Mouse (Mus musculus): ENCODE data around the gene Rps18. TPM values are rescaled to one million over a fixed set of nuclear protein-coding genes. Genes with fewer than 3 reads are reported as not detected.
"Not testable (repeated sequence)": the region's sequence is repeated elsewhere in the genome, so short reads cannot be mapped to it uniquely, and the experiment has no call there.

Gene Rps18
- polyA plus RNA-seq, 1 experiment from 2014 or later = 950 TPM

DNA sequence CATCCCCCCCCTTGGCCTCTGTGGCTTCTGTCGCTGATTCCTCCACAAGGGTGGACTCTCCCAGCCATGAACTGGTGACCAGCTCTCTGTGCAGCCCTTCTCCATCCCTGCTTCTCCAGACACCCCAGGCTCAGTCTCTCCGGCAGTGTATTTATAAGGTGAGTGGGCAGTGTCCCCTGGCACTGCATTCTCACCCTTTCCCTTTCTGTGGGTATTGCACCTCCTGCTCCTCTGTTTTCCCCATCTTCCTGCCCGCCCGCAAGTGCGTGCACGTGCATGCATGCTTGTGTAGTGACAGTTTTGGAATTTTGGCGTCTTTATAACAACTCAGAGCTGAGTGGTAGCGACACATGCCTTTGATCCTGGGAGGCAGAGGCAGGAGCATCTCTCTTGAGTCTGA, 41.9 kb downstream of the Rps18 start:
- Histone ChIP-seq H3K27ac (no peak overlapping the region), H3K4me3 (no peak overlapping the region), H3K9me3 (no peaks in the 10 kb centered on the region), H3K27me3 (peaks cover 11% of the 10 kb centered on the region), H3K9ac (0 out of 2 replicates have a peak overlapping the region, but pooled peaks have one; percentile 35), H3K4me2 (no peak overlapping the region), H3K4me1 (replicated peaks) (peaks cover 70% of the 10 kb centered on the region), H3K36me3 (peaks cover 55% of the 10 kb centered on the region)
- ATAC-seq (ENCODE audit: low FRiP score) = no peak
- WGBS = 97% methylated on average over 8 of the region's 8 CpGs

DNA sequence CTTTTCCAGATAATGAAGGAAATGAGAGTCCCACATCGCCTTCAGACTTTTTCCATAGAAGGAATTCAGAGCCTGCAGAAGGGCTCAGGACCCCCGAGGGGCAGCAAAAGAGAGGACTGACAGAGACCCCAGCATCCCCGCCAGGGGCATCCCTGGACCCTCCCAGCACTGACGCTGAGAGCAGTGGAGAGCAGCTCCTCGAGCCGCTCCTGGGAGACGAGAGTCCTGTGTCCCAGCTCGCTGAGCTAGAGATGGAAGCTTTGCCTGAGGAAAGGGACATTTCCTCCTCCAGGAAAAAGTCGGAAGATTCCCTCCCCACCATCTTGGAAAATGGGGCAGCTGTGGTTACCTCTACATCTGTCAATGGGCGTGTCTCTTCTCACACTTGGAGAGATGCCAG, 42.5 kb downstream of the Rps18 start:
- H3K4me3 ChIP-seq = no peak overlapping the region
- H3K4me2 ChIP-seq = no peak overlapping the region
- ATAC-seq (ENCODE audit: low FRiP score) = no peak
- WGBS = 92% methylated on average over 10 of the region's 10 CpGs
- no peak overlapping the region for H3K27ac ChIP-seq
- peaks cover 5% of the 10 kb centered on the region for H3K27me3 ChIP-seq
- H3K9me3 ChIP-seq = no peaks in the 10 kb centered on the region
- no peak overlapping the region for H3K9ac ChIP-seq
- peaks cover 65% of the 10 kb centered on the region for H3K4me1 ChIP-seq (replicated peaks)
- peaks cover 55% of the 10 kb centered on the region for H3K36me3 ChIP-seq

DNA sequence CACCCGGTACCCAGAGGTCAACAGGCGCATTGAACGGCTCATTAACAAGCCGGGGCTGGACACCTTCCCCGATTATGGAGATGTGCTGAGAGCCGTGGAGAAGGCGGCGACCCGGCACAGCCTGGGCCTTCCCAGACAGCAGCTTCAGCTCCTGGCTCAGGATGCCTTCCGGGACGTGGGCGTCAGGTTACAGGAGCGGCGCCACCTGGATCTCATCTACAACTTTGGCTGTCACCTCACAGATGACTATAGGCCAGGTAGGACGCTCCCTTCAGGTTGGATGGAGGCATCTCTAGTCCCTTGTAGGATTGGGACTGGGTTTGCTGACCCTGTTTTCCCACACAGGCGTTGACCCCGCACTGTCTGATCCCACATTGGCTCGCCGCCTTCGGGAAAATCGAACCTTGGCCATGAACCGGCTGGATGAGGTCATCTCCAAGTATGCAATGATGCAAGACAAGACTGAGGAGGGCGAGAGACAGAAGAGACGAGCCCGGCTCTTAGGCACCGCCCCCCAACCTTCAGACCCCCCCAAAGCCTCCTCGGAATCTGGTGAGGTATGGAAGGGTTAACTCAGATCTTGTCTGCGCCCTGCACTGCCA, 43.9 kb downstream of the Rps18 start:
- H3K4me3 ChIP-seq = no peak overlapping the region
- H3K27me3 ChIP-seq = no peaks in the 10 kb centered on the region
- no peak for ATAC-seq (ENCODE audit: low FRiP score)
- no peak overlapping the region for H3K27ac ChIP-seq
- H3K9ac ChIP-seq = peak overlapping the region; percentile 8; the same call in 1 of the 2 replicates
- H3K36me3 ChIP-seq = peaks cover 44% of the 10 kb centered on the region
- H3K4me1 ChIP-seq (replicated peaks) = peaks cover 61% of the 10 kb centered on the region
- no peaks in the 10 kb centered on the region for H3K9me3 ChIP-seq
- WGBS = 91% methylated on average over 28 of the region's 28 CpGs
- no peak overlapping the region for H3K4me2 ChIP-seq

DNA sequence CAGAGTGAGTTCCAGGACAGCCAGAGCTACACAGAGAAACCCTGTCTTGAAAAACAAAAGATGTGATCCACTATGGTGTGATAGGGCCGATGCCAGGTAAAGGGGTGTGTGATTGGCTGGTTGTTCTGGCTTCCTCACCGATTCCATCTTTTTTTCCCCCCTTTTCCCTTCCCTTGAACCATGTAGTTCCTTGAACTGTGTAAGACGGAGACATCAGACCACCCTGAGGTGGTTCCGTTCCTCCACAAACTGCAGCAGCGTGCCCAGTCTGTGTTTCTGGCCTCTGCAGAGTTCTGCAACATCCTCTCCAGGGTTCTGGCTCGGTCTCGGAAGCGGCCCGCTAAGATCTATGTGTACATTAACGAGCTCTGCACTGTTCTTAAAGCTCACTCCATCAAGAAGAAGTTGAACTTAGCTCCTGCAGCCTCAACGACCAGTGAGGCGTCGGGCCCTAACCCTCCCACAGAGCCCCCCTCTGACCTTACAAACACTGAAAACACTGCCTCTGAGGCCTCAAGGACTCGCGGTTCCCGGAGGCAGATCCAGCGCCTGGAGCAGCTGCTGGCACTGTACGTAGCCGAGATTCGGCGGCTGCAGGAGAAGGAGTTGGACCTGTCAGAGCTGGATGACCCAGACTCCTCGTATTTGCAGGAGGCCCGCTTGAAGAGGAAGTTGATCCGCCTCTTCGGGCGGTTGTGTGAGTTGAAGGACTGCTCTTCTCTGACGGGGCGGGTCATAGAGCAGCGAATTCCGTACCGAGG, 44.6 kb downstream of the Rps18 start:
- no peak for ATAC-seq (ENCODE audit: low FRiP score)
- 91% methylated on average over 31 of the region's 31 CpGs for WGBS
- H3K36me3 ChIP-seq = peaks cover 44% of the 10 kb centered on the region
- H3K4me2 ChIP-seq = no peak overlapping the region
- H3K27me3 ChIP-seq = no peaks in the 10 kb centered on the region
- H3K4me3 ChIP-seq = no peak overlapping the region
- peaks cover 55% of the 10 kb centered on the region for H3K4me1 ChIP-seq (replicated peaks)
- H3K27ac ChIP-seq = no peak overlapping the region
- no peaks in the 10 kb centered on the region for H3K9me3 ChIP-seq
- H3K9ac ChIP-seq = no peak overlapping the region

DNA sequence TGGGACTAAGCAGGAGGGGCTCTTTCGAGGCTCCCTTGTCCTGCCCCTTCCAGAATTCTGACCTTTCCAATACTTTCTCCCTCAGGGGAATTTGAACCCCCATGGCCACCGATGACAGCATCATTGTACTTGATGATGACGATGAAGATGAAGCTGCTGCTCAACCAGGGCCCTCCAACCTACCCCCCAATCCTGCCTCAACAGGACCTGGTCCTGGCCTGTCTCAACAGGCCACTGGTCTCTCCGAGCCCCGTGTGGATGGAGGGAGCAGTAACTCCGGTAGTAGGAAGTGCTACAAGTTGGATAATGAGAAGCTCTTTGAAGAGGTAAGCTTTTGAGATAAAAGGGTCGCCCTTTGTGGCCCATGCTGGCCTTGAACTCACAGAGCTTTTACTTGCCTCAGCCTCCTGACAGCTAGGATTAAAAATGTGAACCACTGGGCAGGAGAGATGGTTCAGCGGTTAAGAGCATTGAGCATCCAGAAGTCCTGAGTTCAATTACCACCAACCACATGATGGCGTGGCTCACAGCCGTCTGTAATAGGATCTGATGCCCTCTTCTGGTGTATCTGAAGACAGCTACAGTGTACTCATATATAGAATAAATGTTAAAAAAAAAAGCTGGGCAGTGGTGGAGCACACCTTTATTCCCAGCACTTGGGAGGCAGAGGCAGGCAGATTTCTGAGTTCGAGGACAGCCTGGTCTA, 45.3 kb downstream of the Rps18 start:
- Histone ChIP-seq H3K9me3 (no peaks in the 10 kb centered on the region), H3K36me3 (peaks cover 44% of the 10 kb centered on the region), H3K4me2 (peak overlapping the region; percentile 92), H3K9ac (peak overlapping the region; percentile 92), H3K27me3 (no peaks in the 10 kb centered on the region), H3K27ac (peak overlapping the region; percentile 89), H3K4me3 (peak overlapping the region; percentile 79), H3K4me1 (replicated peaks) (peaks cover 55% of the 10 kb centered on the region)
- ATAC-seq (ENCODE audit: low FRiP score) = no peak
- 55% methylated on average over 11 of the region's 11 CpGs for WGBS

DNA sequence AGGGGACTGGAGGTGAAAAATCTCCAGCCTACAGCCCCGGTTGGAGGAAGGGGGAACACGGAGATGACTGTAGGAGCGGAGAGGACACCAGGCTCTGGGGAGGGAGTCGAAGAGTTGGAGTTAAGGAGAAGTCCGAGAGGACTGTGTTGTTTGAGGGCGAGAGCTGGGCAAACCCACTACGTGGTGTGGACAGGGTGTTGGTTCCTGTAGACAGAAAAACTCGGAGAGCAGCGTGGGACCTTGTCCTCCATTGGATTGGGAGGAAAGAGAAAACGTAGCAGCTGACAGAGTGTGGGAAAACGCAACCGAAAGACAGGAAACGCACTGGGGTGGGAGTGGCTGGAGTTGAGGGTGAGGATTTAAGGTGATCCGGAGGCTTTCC, 45.9 kb downstream of the Rps18 start:
- peak overlapping the region; percentile 89 for H3K27ac ChIP-seq
- ATAC-seq (ENCODE audit: low FRiP score) = no peak; the same call in 1 of the 2 replicates
- peak overlapping the region; percentile 92 for H3K4me2 ChIP-seq
- 2% methylated on average over 14 of the region's 14 CpGs for WGBS
- peaks cover 48% of the 10 kb centered on the region for H3K4me1 ChIP-seq (replicated peaks)
- no peaks in the 10 kb centered on the region for H3K27me3 ChIP-seq
- H3K9ac ChIP-seq = peak overlapping the region; percentile 92
- H3K9me3 ChIP-seq = no peaks in the 10 kb centered on the region
- peaks cover 41% of the 10 kb centered on the region for H3K36me3 ChIP-seq
- peak overlapping the region; percentile 79 for H3K4me3 ChIP-seq

DNA sequence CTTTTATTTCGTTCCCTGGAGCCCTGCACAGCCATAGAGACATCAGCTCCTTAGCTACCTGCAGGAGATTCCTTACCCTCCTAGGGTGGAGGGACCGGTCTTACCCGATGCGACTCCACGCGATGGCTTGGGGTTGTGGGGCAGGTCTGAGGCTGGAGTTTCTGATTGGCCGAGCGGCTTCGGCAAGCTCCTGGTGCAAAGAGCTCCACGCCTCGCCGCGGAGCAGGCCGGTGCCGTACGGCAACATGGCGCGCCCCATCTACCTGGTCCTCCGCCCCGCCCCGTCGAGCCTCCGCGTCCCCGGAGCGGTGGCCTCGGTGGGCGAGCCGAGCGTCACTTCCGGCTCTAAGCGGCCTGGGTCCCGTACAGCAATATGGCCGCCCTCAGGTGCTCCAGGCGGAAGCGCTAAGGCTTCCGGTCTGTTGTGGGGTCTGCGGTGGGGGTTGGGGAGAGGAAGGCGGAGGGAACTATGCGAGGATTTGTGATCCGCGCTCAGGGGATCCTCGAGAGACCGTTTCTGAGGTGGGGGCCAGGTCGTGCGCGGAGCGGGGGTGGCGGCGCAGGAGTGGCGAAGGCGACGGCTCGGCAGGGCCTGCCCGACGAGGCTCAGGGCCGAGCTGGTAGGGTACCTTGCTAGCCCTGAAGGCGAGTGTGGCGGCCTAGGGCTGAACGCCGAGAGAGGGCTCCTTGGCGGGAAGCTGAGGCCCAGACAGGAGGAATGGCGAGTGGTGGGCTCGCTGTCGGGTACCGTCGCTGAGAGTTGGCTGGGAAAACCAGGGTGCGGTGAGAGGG, 46.5 kb downstream of the Rps18 start, which contains the start of gene Daxx:
Gene Daxx, plus strand, starts transcription at position 338 of the 792 bp plus-strand sequence.
- H3K9me3 ChIP-seq = no peaks in the 10 kb centered on the region
- peaks cover 35% of the 10 kb centered on the region for H3K36me3 ChIP-seq
- no peaks in the 10 kb centered on the region for H3K27me3 ChIP-seq
- WGBS = under 1% methylated on average over 68 of the region's 68 CpGs
- peak; percentile 96 for ATAC-seq (ENCODE audit: low FRiP score)
- H3K4me2 ChIP-seq = peak within 1 kb of the TSS; percentile 92
- peaks cover 43% of the 10 kb centered on the region for H3K4me1 ChIP-seq (replicated peaks)
- peak within 1 kb of the TSS; percentile 95 for H3K27ac ChIP-seq
- peak within 1 kb of the TSS; percentile 92 for H3K9ac ChIP-seq
- H3K4me3 ChIP-seq = peak within 1 kb of the TSS; percentile 79

DNA sequence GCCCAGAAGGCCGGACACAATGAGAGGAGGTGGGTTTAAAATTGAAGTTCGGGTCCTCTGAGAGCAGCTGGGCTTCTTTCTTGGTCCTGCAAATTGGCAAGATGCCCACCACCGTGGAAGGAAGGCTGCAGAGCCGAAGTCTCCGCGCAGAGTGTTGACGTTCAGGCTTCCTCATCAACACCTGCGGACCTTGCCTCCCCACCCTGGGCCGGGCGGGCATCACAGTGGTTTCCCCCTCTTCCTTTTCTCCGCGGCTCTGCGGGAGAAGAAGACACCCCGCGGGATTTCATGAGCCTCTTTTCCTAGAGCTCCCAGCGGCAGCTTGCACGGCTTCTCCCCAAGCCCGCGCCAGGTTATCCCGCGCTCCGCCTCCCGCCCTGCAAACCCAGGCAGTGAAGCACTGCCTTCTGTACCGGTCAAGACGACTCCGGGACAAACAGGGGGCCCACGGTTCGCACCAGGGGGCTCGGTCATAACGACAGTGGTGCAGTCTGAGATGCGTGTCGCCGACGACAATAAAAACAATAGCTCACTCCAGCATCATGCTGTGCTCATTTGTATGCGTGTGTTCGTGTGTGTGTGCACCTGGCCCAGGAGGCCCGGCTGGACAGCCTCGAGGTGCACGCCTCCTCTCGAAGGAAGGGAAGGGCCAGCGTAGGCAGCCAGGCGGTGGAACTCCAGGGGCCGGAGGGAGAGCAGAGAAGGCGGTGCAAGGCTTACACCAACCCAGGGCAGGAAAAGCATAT, 47.3 kb downstream of the Rps18 start:
- Histone ChIP-seq H3K4me3 (peak overlapping the region; percentile 79), H3K4me2 (peak overlapping the region; percentile 92), H3K27me3 (no peaks in the 10 kb centered on the region), H3K36me3 (peaks cover 28% of the 10 kb centered on the region), H3K4me1 (replicated peaks) (peaks cover 37% of the 10 kb centered on the region), H3K9ac (peak overlapping the region; percentile 84), H3K27ac (peak overlapping the region; percentile 95), H3K9me3 (no peaks in the 10 kb centered on the region)
- ATAC-seq (ENCODE audit: low FRiP score) = peak; percentile 11
- WGBS = under 1% methylated on average over 44 of the region's 44 CpGs

DNA sequence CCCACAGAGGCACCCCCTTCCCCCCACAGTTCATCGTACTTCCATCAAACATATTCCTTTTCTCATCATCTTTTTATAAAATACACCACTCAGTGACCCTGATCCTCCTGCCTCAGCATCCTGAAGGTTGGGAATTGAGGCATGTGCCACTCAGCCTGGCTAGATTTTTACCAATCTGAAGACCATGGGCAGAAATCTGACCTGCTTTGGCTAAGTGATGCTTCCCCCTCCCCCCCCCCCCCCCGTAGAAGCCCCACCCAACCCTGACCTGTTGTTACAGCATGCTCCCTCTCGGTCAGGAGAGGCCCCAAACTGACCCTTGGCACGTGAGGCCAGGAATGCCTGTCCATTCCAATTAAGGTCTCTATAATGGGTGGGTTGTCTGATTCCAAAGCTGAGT, 51.0 kb downstream of the Rps18 start, which contains the start of gene Platr17:
Gene Platr17, plus strand, starts transcription at position 301 of the 400 bp plus-strand sequence.
- H3K27me3 ChIP-seq; H3K4me3 ChIP-seq; H3K27ac ChIP-seq; H3K9me3 ChIP-seq; H3K9ac ChIP-seq; H3K4me2 ChIP-seq; H3K36me3 ChIP-seq; ATAC-seq (ENCODE audit: low FRiP score): not testable (repeated sequence)
- WGBS = 15% methylated on average over 4 of the region's 4 CpGs
- H3K4me1 ChIP-seq (replicated peaks) = peaks cover 11% of the 10 kb centered on the region

DNA sequence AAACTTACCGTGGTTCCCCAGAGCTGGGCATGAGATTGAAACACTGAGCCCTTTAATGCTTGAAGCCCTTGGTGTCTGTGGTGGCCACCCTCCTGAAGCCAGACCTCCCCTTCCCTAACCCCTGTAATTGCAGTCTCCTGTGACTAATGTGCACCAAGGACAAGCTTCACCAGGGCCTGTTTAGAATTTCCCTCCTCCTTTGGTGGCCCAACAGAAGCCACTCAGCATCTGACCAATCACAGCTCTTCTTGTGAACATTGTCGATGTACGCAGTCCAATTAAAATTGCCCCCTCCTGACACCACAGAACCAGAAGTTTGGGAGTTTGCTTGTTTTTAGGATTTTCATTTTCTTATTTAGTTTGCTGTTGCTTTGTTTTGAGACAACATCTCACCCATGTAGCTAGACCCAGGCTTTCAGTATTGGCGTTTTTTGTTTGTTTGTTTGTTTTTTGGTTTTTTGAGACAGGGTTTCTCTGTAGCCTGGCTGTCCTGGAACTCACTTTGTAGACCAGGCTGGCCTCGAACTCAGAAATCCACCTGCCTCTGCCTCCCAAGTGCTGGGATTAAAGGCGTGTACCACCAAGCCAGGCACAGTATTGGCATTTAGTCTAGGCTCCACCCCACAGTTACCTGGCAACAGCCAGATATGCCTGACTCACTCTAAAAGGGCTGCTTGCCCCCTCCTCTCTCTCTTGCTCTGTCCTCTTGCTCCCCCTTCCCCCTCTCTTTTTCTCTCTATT, 51.7 kb downstream of the Rps18 start:
- not testable (repeated sequence) for H3K4me2 ChIP-seq; H3K27ac ChIP-seq; H3K4me1 ChIP-seq (replicated peaks); H3K9me3 ChIP-seq; H3K27me3 ChIP-seq; H3K9ac ChIP-seq; ATAC-seq (ENCODE audit: low FRiP score); H3K4me3 ChIP-seq; H3K36me3 ChIP-seq
- WGBS = 76% methylated on average over 6 of the region's 6 CpGs

DNA sequence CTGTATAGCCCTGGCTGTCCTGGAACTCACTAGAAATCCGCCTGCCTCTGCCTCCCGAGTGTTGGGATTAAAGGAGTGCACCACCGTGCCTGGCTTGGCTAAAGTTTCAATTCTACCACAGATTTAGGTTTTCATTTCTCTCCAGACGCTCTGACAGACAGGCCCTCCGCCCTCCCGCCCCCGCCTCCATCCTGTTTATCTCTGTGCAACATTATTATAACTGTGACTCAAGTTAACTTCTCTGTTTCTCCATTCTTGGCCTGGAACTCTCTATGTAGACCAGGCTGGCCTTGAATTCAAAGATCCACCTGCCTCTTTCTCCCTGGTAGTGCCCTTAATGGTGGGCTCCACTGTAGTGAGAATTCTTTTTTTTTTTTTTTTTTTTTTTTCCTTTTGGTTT, 53.3 kb downstream of the Rps18 start:
- no peak for ATAC-seq (ENCODE audit: low FRiP score)
- Histone ChIP-seq H3K36me3 (no peaks in the 10 kb centered on the region), H3K27ac (no peak overlapping the region), H3K9ac (no peak overlapping the region), H3K27me3 (no peaks in the 10 kb centered on the region), H3K4me1 (replicated peaks) (no peaks in the 10 kb centered on the region), H3K4me2 (no peak overlapping the region), H3K9me3 (no peaks in the 10 kb centered on the region), H3K4me3 (no peak overlapping the region)
- whole genome bisulfite sequencing = 87% methylated on average over 7 of the region's 7 CpGs

Measured in hindbrain, embryonic 13.5 days (tissue).